Mouse (Mus musculus) layer of hippocampus, adult 11-12 months (tissue): ENCODE measurements at regions not wholly inside any gene's neighbourhood (a gene's known extent, or its start where the extent isn't known, plus 50 kb on each side); places are given as distances from the start of the nearest gene placed in this dataset.

Experiments
- DNase-seq: peaks from one replicate; pipeline ENCODE4 v3.0.0; 2022; ENCODE audit warnings: low spot score

GRCm38 (mm10) chr1:128826419-128826818 lies 234.3 kb upstream of the Cxcr4 start:
- no peak for DNase-seq

GRCm38 (mm10) chr1:128824916-128825683 lies 233.0 kb upstream of the Cxcr4 start:
- DNase-seq: no peak

- DNase-seq: peak; percentile 76
Observed at GRCm38 (mm10) chr1:128824235-128824634, 232.1 kb upstream of the Cxcr4 start.

GRCm38 (mm10) chr1:128821991-128822390 lies 229.9 kb upstream of the Cxcr4 start:
- DNase-seq: no peak

GRCm38 (mm10) chr1:128820527-128820926 lies 228.4 kb upstream of the Cxcr4 start:
- DNase-seq: no peak

- DNase-seq: no peak
Observed at GRCm38 (mm10) chr1:128819611-128820010, 227.5 kb upstream of the Cxcr4 start.

- DNase-seq: no peak
Observed at GRCm38 (mm10) chr1:128813379-128813778, 221.3 kb upstream of the Cxcr4 start.

GRCm38 (mm10) chr1:128810860-128811259 lies 218.8 kb upstream of the Cxcr4 start:
- DNase-seq: no peak

GRCm38 (mm10) chr1:128810094-128810493 lies 218.0 kb upstream of the Cxcr4 start:
- DNase-seq: no peak

GRCm38 (mm10) chr1:128809601-128810000 lies 217.5 kb upstream of the Cxcr4 start:
- no peak for DNase-seq

- DNase-seq: no peak
Observed at GRCm38 (mm10) chr1:128808599-128808998, 216.5 kb upstream of the Cxcr4 start.

- no peak for DNase-seq
Observed at GRCm38 (mm10) chr1:128805687-128806653, 213.9 kb upstream of the Cxcr4 start.

- no peak for DNase-seq
Observed at GRCm38 (mm10) chr1:128803433-128804060, 211.5 kb upstream of the Cxcr4 start.

GRCm38 (mm10) chr1:128803058-128803432 lies 211.0 kb upstream of the Cxcr4 start:
- no peak for DNase-seq

- no peak for DNase-seq
Observed at GRCm38 (mm10) chr1:128798721-128799120, 206.6 kb upstream of the Cxcr4 start.

- no peak for DNase-seq
Observed at GRCm38 (mm10) chr1:128795654-128796053, 203.6 kb upstream of the Cxcr4 start.

- DNase-seq: no peak
Observed at GRCm38 (mm10) chr1:128790881-128791280, 198.8 kb upstream of the Cxcr4 start.

- DNase-seq: no peak
Observed at GRCm38 (mm10) chr1:128789567-128790335, 197.7 kb upstream of the Cxcr4 start.

GRCm38 (mm10) chr1:128788227-128788626 lies 196.1 kb upstream of the Cxcr4 start:
- no peak for DNase-seq

- peak; percentile 77 for DNase-seq
Observed at GRCm38 (mm10) chr1:128786941-128787569, 195.0 kb upstream of the Cxcr4 start.

- DNase-seq: no peak
Observed at GRCm38 (mm10) chr1:128782286-128782685, 190.2 kb upstream of the Cxcr4 start.
